ENCODE assay signal across 9 mouse cellular contexts in genomic region chr6:49216811-49217542, GRCm38 (mm10). TPM values are rescaled to one million over a fixed set of nuclear protein-coding genes. Genes with fewer than 3 reads are reported as not detected.
A peak's percentile ranks its signal among the peaks of the same experiment; 100 is the strongest.
DNase-seq lines count a peak whose midpoint lies in the region; ATAC-seq and TF ChIP-seq lines count a peak whose summit lies in the region.
"Had no signal": no experiment of that assay in that cellular context is flagged by ENCODE, and none has a peak within 500 bp of the region (broad histone marks: within the 10 kb centered on the region; RNA-seq: fewer than 3 reads in every experiment).

No protein-coding gene starts in this region.

- peak overlapping the region; percentile 99 for H3K27ac ChIP-seq in heart, embryonic 11.5 days (ENCODE audit: low read depth, low read length)
- peak overlapping the region; percentile 87 for H3K27ac ChIP-seq in CH12.LX (ENCODE audit: insufficient read depth, low read depth)
- peak overlapping the region; percentile 87 for H3K27ac ChIP-seq in forebrain, embryonic 16.5 days (ENCODE audit: low read length)
- H3K27ac ChIP-seq in liver, embryonic 13.5 days, result peak overlapping the region; percentile 99

- in situ Hi-C loops in CH12.LX (cut with MboI; ENCODE audit: low pct_ligation_motif_present, low pct_unique_long_range_greater_than_20kb, low sequenced_read_pairs), result no loop called here

- dilution Hi-C loops in CH12.LX (cut with MboI; ENCODE audit: extremely low pct_ligation_motif_present, extremely low pct_unique_long_range_greater_than_20kb, low sequenced_read_pairs), result no loop called here

- peak overlapping the region; percentile 92 for H3K9ac ChIP-seq in heart, embryonic 11.5 days (ENCODE audit: low read depth, low read length)
- peak overlapping the region; percentile 84 for H3K9ac ChIP-seq in CH12.LX (ENCODE audit: insufficient read depth, low read depth)
- H3K9ac ChIP-seq in forebrain, embryonic 16.5 days (replicated peaks; ENCODE audit: low read depth, low read length), result peak overlapping the region; percentile 67
- H3K9ac ChIP-seq in liver, embryonic 13.5 days, result peak overlapping the region; percentile 92

- no peak for TF ChIP-seq CTCF in CH12.LX (conservative IDR thresholded peaks at IDR 0.05 in 1 of 2, IDR thresholded peaks at IDR 0.05 in 1 of 2; ENCODE audit: low read depth in 2 of 2, low read length in 2 of 2)

- intact Hi-C loops in heart, postnatal 25 days (cut with DNase I), result loop anchor here (2.0 kb wide), 1 partner anchor 46 kb away; no protein-coding TSS in a partner anchor

- TF ChIP-seq POLR2A in CH12.LX (IDR thresholded peaks at IDR 0.05; ENCODE audit: low read depth, low read length), result no peak

- TF ChIP-seq EP300 in CH12.LX (IDR thresholded peaks at IDR 0.05; ENCODE audit: low read length), result peak; percentile 17; the same call in 1 of the 2 replicates

- DNase-seq in heart, postnatal 25 days (ENCODE audit: low spot score), result no peak
- no peak for DNase-seq in CH12.LX (ENCODE audit: extremely low read depth)
- no peak for DNase-seq in liver, embryonic 13.5 days
- no peak for DNase-seq in cerebellum, adult 11 months
- no peak for DNase-seq in urinary bladder, postnatal 10 days (ENCODE audit: low spot score)

- ATAC-seq in heart, embryonic 11.5 days (replicated peaks; ENCODE audit: insufficient number of reproducible peaks, low FRiP score, low TSS enrichment), result no peak
- ATAC-seq in forebrain, embryonic 16.5 days, result no peak
- no peak for ATAC-seq in liver, embryonic 13.5 days (ENCODE audit: low read depth)
- no peak for ATAC-seq in CD4-positive, CD25-positive, alpha-beta regulatory T cell, adult 4 months

- H3K4me3 ChIP-seq in heart, embryonic 11.5 days (ENCODE audit: low read depth, low read length), result peak overlapping the region; percentile 76
- H3K4me3 ChIP-seq in CH12.LX (replicated peaks in 1 of 3; ENCODE audit: low read depth in 2 of 3, low read length in 2 of 3, poor library complexity in 1 of 3), result peak overlapping the region; percentile 64 to 83 (median 74)
- peak overlapping the region; percentile 71 for H3K4me3 ChIP-seq in forebrain, embryonic 16.5 days (replicated peaks; ENCODE audit: low read length)
- peak overlapping the region; percentile 78 for H3K4me3 ChIP-seq in liver, embryonic 13.5 days (replicated peaks)

- H3K36me3 ChIP-seq in heart, embryonic 11.5 days (ENCODE audit: control insufficient read depth, insufficient read depth, low read length), result no peaks in the 10 kb centered on the region
- H3K36me3 ChIP-seq in CH12.LX (replicated peaks in 1 of 2; ENCODE audit: control insufficient read depth in 1 of 2, insufficient read depth in 1 of 2, low read length in 1 of 2), result no peaks in the 10 kb centered on the region
- no peaks in the 10 kb centered on the region for H3K36me3 ChIP-seq in forebrain, embryonic 16.5 days (ENCODE audit: control insufficient read depth, insufficient read depth)
- no peaks in the 10 kb centered on the region for H3K36me3 ChIP-seq in liver, embryonic 13.5 days

- WGBS in heart, embryonic 11.5 days (ENCODE audit: insufficient replicate concordance), result 3% methylated on average over 11 of the region's 11 CpGs
- WGBS in forebrain, embryonic 16.5 days, result 3% methylated on average over 11 of the region's 11 CpGs
- 3% methylated on average over 11 of the region's 11 CpGs for WGBS in liver, embryonic 13.5 days (ENCODE audit: insufficient replicate concordance)

- H3K9me3 ChIP-seq in heart, embryonic 11.5 days (replicated peaks; ENCODE audit: control insufficient read depth, low read length), result no peaks in the 10 kb centered on the region
- no peaks in the 10 kb centered on the region for H3K9me3 ChIP-seq in CH12.LX (replicated peaks; ENCODE audit: low read length)
- no peaks in the 10 kb centered on the region for H3K9me3 ChIP-seq in forebrain, embryonic 16.5 days (ENCODE audit: control insufficient read depth, low read length)
- H3K9me3 ChIP-seq in liver, embryonic 13.5 days (replicated peaks), result no peaks in the 10 kb centered on the region

- H3K27me3 ChIP-seq in heart, embryonic 11.5 days (ENCODE audit: control insufficient read depth, insufficient read depth, low read length), result no peaks in the 10 kb centered on the region
- H3K27me3 ChIP-seq in CH12.LX (replicated peaks), result peaks cover 7% of the 10 kb centered on the region
- H3K27me3 ChIP-seq in forebrain, embryonic 16.5 days (replicated peaks; ENCODE audit: control insufficient read depth, insufficient read depth, low read length), result no peaks in the 10 kb centered on the region
- H3K27me3 ChIP-seq in liver, embryonic 13.5 days, result no peaks in the 10 kb centered on the region

- H3K4me1 ChIP-seq in heart, embryonic 11.5 days (ENCODE audit: control insufficient read depth, insufficient read depth, low read length), result peaks cover 17% of the 10 kb centered on the region
- peaks cover 0 to 12% of the 10 kb centered on the region in 2 experiments; a peak in 3 of 4 replicates for H3K4me1 ChIP-seq in CH12.LX (ENCODE audit: control insufficient read depth in 1 of 2, insufficient read depth in 2 of 2)
- peaks cover 27% of the 10 kb centered on the region for H3K4me1 ChIP-seq in forebrain, embryonic 16.5 days (replicated peaks; ENCODE audit: control insufficient read depth, insufficient read depth, low read length)
- H3K4me1 ChIP-seq in liver, embryonic 13.5 days (replicated peaks), result peaks cover 32% of the 10 kb centered on the region

- TF ChIP-seq RAD21 in CH12.LX (IDR thresholded peaks at IDR 0.05; ENCODE audit: low read depth, low read length), result no peak

- peak overlapping the region; percentile 79 for H3K4me2 ChIP-seq in heart, embryonic 11.5 days
- H3K4me2 ChIP-seq in CH12.LX (ENCODE audit: insufficient read depth, low read depth, poor library complexity, severe bottlenecking), result peak overlapping the region; percentile 39; the same call in 1 of the 2 replicates
- peak overlapping the region; percentile 72 for H3K4me2 ChIP-seq in forebrain, embryonic 16.5 days (ENCODE audit: low read length)
- H3K4me2 ChIP-seq in liver, embryonic 13.5 days, result peak overlapping the region; percentile 78

- H3K79me2 ChIP-seq in CH12.LX (replicated peaks; ENCODE audit: control insufficient read depth, extremely low read depth, insufficient read depth, poor library complexity, severe bottlenecking), result peaks cover 23% of the 10 kb centered on the region

TF ChIP-seq in CH12.LX, 34 proteins besides CTCF, POLR2A, EP300 and RAD21:
- TF ChIP-seq SIN3A (IDR thresholded peaks at IDR 0.05; ENCODE audit: low read length) (peak; percentile 35), CHD1 (IDR thresholded peaks at IDR 0.05; ENCODE audit: low read depth, low read length) (peak; percentile 93; the same call in 1 of the 2 replicates), BHLHE40 (IDR thresholded peaks at IDR 0.05; ENCODE audit: low read depth, low read length) (0 out of 2 replicates have a peak, but pooled peaks have one; percentile 19), MAZ (IDR thresholded peaks at IDR 0.05; ENCODE audit: low read depth, low read length) (0 out of 2 replicates have a peak, but pooled peaks have one; percentile 23), NELFE (IDR thresholded peaks at IDR 0.05; ENCODE audit: low read depth, low read length) (no peak)

RNA-seq across cellular contexts. Expression of gene Igf2bp3, which starts 2.2 kb away (rescaled TPM):
- 74.4 and 78.3 TPM in 2 replicates for polyA plus RNA-seq in heart, embryonic 11.5 days (2014; fragmentation: Nextera tagmentation; extraction: Ambion mirVana)
- under 1 TPM; 0.34 to 0.36 TPM for total RNA-seq in heart, postnatal 25 days (2021)
- total RNA-seq in CH12.LX (2012; rRNA removed) (18.4 TPM in 2 replicates), CH12.LX (2014; rRNA removed) (35.6 and 39.1 TPM in 2 replicates)
- 22.0 and 23.1 TPM in 2 replicates for polyA plus RNA-seq in CH12.LX (2012; ENCODE audit: insufficient read length, low read depth)
- 34.1 and 39.0 TPM in 2 replicates for polyA plus RNA-seq in forebrain, embryonic 16.5 days (2015; fragmentation: Nextera tagmentation; extraction: Ambion mirVana)
- polyA plus RNA-seq in liver, embryonic 13.5 days (2015; fragmentation: Nextera tagmentation; extraction: Ambion mirVana), result 21.4 and 25.4 TPM in 2 replicates
- polyA plus RNA-seq in CD4-positive, CD25-positive, alpha-beta regulatory T cell, adult 4 months (2017; shearing (Covaris generic)), result 1 to 10 TPM; 1.2 to 3.0 TPM
- total RNA-seq: heart, adult 18-20 months had no signal

RNA-seq across cellular contexts. Expression of gene Tra2a, which starts 46.9 kb away (rescaled TPM):
- polyA plus RNA-seq in heart, embryonic 11.5 days (2014; fragmentation: Nextera tagmentation; extraction: Ambion mirVana), result 27.3 and 40.4 TPM in 2 replicates
- 10 to 100 TPM; 24.8 to 34.4 TPM for total RNA-seq in heart, postnatal 25 days (2021)
- 55.4 and 78.8 TPM in 2 replicates for total RNA-seq in CH12.LX (2012; rRNA removed)
- 120 and 142 TPM in 2 replicates for total RNA-seq in CH12.LX (2014; rRNA removed)
- 95.1 and 103 TPM in 2 replicates for polyA plus RNA-seq in CH12.LX (2012; ENCODE audit: insufficient read length, low read depth)
- polyA plus RNA-seq in forebrain, embryonic 16.5 days (2015; fragmentation: Nextera tagmentation; extraction: Ambion mirVana), result 154 and 163 TPM in 2 replicates
- 51.9 and 60.9 TPM in 2 replicates for polyA plus RNA-seq in liver, embryonic 13.5 days (2015; fragmentation: Nextera tagmentation; extraction: Ambion mirVana)
- 10 to 100 TPM; 37.2 to 48.8 TPM for polyA plus RNA-seq in CD4-positive, CD25-positive, alpha-beta regulatory T cell, adult 4 months (2017; shearing (Covaris generic))
